Mouse (Mus musculus): ENCODE measurements at regions not wholly inside any gene's neighbourhood (a gene's known extent, or its start where the extent isn't known, plus 50 kb on each side); places are given as distances from the start of the nearest gene placed in this dataset.

DNA sequence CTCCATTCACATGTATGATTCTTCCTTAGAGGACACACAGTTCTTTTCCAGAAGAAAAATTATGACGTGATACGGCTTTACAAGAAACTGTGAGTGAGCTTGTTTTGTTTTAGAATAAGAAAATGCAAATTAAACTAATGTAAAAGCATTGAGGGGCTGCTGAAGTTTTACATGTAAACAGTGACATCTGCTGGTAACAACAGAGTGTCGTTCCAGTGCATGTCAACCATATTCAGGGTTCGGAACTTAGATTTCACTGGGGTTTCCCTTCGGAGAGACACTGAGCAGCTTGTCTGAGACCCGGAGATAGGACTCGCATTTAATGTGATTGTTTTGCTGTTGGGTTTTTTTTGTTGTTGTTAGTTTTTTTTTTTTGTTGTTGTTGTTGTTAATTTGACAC is 148.4 kb upstream of the Ube3a start:
- ATAC-seq, result peak; percentile 66; the same call in 1 of the 2 replicates
- no peaks in the 10 kb centered on the region for H3K9me3 ChIP-seq
- no peaks in the 10 kb centered on the region for H3K4me1 ChIP-seq (replicated peaks)
- no peak overlapping the region for H3K4me3 ChIP-seq (replicated peaks)
- no peak overlapping the region for H3K9ac ChIP-seq (replicated peaks)
- 69% methylated on average over 7 of the region's 7 CpGs for WGBS
- H3K27ac ChIP-seq, result no peak overlapping the region
- H3K36me3 ChIP-seq, result no peaks in the 10 kb centered on the region
- no peak overlapping the region for H3K4me2 ChIP-seq (replicated peaks)
- no peaks in the 10 kb centered on the region for H3K27me3 ChIP-seq

Data from midbrain, embryonic 13.5 days (tissue).